Mouse (Mus musculus) monocyte, adult 5-6 weeks (primary cell): Measurements from ENCODE around the gene Amigo1. TPM values are rescaled to one million over a fixed set of nuclear protein-coding genes. Genes with fewer than 3 reads are reported as not detected.

Source experiments
- ATAC-seq: fragments of 153-309, 156-312 bp; replicated peaks from 2 replicates; pipeline ENCODE4 v1.8.0; 2017; ENCODE audit warnings: mild to moderate bottlenecking; ENCODE audit not compliant: low TSS enrichment, insufficient number of reproducible peaks, severe bottlenecking, poor library complexity, low FRiP score
- total RNA-seq: library from RNA; stranded (forward); fragments of 200-1000, 200-491, 200-594 nt; gene quantifications from 3 replicates; pipeline ENCODE4 v1.2.3, GENCODE M21; 2017

Gene Amigo1
- total RNA-seq = 3.7 to 6.2 TPM (median 4.2 TPM) in 3 replicates

DNA sequence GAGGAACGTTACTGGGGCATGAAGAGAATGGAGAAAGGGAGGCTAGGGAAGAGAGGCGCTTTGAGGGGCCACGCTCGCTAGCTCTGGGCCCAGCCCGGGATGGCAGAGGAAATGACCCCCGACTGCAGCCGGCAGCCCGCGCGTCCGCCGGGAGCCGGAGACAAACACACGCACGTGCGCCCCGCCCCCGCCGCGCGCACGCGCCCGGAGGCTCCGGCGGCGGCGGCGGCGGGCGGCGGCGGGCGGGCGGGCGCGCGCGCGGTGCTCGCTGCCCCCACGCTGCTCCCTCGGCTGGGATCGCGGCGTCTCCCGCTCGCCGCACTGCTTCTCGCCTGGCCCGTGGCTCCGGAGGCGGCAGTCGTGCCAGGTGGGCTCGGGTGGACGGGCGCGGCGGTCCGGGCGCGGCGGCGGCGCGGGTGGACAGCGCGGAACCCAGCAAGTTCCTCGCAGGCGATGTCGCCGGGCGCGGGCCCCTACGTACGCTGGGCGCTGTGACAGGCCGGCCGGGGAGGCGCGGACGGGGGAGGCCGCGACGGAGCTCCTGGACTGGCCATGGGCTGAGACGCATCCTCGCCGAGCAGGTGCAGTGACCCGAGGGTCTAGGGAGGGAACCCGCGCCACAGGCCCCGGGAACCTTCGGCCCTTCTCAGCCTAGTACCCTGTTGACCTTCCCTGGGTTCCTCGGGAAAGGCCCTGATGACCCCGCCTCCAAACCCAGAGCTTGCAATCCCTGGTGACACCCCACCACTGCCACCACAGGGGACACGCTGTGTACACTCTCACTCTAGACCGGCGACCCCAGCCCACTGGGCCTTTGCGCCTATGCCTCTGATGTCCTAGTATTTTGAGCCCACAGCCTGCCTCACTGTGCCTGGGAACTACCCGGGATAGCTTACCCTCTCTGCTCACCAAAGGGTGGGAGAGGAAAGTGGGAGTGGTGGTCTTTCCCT is at the start of gene Amigo1:
Amigo1 (plus strand) TSS at position 238 of the 950 bp plus-strand sequence.
- ATAC-seq = peak; percentile 23; the same call in 1 of the 2 replicates

DNA sequence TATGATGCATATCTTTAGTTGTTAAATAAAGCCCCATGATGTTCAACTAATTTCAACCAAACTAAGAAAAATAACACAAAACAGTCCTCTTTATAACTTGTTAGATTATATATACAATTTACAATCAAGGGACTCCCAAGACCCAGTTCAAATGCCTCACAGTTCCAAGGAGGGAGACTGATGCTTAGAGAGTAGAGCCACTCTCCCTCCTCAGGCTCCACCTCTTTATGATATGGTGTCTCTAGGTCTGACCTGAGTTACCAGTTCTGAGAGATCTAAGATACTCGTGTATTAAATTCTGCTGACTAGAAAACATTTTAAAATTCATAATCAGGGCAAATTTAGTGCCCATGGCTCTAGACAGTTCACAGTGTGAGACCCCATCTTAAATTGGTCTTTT is 47.0 kb upstream of the Amigo1 start:
- ATAC-seq = no peak

DNA sequence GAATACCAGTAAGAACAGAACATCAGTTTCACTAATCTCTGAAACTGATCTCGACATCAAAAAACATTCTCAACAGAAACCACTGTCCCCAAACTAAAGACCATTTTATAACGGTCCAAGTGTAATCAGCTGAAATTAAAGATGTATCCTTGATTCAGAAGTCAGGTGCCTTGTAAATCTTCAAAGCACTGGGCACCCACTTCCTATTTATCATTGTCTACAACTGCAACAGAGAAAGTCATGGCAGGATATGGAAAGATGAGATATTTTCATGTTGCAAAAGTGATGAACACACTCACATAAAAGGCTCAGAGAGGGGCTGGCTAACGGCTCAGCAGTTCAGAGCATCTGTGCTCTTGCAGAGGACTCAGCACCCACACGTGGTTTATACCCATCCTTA is 45.3 kb upstream of the Amigo1 start:
- no peak for ATAC-seq

DNA sequence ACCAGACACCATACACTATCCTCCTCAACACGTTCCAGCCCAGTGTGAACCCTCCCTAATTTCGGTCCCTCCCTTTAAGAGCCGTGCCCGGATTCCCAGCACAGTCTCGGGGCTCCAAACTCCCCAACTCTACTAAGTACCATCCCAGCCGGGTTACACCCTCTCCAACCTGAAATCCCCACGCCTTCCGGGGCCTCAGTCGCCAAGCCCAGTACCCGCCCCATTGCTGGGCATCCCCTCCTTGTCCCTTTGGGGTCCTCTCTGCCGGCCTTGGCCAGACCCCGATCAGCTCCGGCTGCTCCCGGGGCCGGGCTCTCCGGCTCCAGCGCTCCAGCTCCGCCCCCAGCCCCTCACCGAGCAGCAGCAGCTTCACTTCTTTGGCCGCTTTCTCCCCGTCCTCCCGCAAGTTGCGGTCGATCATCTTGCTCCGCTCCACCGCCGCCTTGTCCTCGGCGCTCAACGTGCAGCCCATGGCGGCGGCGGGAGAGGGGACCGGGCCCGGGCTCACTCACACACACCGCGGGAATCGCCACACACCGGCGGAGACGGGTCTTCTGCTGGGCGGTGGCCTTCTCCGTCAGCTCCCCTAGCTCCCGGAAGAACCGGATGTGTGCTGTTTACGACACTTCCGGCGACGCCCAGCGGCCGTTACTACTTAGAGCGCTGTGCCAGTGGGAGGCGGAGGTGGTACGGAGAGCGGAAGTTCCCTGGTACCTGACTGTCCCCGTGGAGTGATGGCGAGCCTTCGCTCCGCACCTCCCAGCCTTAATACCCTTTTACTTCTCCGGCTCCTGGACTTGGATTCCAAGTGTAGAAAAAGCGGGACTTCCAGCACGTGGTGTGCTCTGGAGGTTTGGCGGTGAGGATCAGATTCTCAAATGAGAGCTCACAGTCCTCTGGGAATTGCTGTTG is 40.3 kb upstream of the Amigo1 start, which contains the start of gene Gnai3:
Gnai3 (minus strand) TSS at position 613 of the 912 bp plus-strand sequence.
- ATAC-seq = peak; percentile 94

DNA sequence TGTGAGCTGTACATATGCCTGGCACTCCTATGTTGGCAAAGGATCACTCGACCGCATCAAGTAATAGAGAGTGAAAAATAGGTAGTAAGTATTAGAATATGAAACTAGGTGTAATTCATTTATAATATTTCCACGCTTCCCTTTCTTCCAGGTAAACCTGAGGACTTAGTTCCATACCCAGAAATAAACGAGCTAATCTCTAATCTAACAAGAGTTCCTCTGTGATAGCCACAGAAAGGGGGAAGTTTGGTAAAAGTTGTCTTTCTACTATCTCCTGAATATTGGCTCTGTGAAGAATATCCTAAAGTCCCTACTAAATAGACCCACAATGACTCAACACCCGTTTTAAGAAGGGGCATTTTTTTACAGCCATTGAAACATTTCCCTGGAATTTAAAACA is 39.5 kb upstream of the Amigo1 start:
- ATAC-seq = no peak

DNA sequence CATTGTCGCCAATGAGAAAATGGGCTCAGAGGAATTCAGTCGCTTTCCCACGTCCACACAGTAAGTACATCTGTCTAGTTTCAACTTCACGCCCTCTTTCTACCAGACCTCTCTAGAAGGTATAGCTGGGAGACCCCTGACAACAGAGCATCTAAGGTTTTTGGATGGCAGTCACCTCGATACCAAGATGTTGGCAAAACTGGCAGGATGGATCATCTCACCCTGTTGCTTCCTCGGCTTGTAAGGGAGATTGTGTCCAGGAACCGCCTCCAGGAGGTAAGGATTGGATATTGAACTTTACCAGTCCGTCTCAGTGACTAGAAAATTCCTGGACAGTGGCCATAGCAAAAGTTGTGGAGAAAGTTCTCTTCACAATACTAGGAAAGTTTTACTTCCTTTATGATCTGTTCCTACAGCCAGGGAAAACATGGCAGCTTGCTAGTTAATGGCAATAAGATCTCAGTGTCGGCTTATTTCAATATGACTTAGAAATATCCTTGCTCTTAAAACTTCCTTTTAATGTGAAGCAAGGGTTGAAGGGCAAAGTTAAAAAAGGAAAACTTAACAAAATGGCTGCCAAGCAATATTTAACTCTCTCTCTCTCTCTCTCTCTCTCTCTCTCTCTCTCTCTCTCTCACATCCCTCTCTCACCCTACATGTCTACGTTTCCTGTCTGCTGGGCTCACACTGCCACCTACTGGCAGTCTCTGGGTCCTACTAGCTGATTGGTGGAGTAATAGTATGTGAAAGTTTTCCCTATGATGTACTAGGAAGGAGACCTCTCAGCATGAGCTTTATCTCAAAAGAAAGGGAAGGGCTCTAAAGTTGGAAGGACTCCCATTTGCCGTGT is 38.5 kb upstream of the Amigo1 start:
- ATAC-seq = peak; percentile 79

DNA sequence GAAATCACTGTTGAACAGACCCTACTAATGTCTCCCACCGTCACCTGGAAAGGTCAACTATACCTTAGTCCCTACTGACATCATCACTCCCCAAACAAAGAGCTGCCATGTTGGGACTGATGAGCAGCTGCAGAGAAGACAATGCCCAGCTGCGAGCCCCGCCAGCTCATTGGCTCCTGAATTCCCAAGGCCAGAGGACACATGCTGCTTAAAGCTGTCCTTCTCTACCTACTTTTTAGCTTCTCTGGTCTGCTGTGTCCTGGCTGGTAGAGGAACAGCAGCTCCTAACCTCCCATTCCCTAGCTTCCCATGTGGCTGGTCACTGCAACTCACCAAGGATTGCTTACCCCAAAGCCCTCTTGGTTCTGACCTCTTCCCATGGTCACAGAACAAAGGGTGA is 33.8 kb upstream of the Amigo1 start:
- ATAC-seq = no peak

DNA sequence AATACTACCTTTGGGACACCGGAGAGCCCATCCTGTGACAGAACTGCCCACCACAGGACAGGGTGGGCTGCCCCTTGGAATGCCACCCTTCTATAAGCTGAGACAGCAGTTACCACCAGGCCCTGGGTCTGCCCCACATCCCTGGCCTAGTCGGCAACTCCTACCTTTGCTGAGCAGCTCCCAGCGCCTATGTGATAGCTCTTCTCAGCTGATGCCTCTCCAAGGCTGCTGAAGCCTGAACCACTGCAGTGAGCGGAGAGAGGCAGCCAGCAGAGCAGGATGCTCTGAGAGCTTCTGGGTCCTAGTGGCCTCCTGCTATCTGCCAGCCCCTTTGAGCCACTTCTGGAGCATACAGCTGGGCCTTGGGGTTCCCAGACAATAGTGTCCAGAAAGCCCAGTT is 31.5 kb upstream of the Amigo1 start, which contains the start of gene Gpr61:
Gpr61 (minus strand) TSS at position 227 of the 400 bp plus-strand sequence.
- ATAC-seq = no peak

DNA sequence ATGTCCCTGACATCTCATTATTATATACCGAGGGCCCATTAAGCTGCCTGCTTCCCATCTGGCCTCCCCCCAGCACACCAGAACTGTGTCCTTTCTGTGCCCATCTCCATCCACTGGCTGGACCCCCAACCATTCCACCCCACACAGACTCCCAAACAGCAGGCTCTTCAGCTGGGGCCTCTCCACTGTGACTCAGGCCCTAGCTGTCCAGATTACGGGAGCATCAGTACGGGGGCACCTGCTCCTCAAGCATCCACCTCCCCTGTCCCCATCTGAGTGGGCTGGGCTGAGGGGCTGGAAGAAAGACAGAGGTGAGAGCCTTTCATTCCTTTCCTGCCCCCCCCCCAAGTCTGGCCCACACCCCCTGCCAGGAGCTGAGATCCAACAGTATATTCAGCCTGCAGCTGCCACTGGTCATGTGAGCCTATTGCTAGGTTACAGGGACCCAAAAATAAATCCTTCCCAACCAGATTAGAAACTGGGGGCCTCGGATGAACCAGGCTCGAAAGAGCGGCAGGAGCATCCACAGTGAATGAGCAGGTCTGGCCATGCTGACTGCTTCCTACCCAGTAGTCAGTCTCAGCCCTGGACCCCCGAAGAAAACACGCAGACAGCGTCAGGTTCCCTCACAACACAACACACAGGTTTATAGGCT is 27.6 kb upstream of the Amigo1 start:
- no peak for ATAC-seq

DNA sequence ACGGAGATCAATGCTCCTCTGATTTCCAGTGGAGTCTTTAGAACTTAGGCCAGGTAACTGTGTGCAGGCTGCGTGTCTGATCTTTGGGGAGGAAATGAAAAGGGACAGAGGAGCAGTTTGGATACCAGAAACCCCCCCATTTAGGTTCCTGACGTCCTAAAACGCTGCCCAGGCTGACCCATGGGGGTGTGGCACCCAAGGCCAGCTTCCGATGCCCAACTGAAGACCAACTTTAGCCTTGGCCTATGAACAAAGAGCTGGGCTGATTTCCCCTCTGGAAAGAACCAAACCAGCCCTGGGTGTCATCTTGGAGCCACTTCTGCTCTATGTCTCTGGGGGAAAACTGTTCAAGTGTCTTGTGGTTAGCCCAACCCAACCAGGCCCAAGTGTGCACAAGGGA is 22.0 kb upstream of the Amigo1 start:
- no peak for ATAC-seq

DNA sequence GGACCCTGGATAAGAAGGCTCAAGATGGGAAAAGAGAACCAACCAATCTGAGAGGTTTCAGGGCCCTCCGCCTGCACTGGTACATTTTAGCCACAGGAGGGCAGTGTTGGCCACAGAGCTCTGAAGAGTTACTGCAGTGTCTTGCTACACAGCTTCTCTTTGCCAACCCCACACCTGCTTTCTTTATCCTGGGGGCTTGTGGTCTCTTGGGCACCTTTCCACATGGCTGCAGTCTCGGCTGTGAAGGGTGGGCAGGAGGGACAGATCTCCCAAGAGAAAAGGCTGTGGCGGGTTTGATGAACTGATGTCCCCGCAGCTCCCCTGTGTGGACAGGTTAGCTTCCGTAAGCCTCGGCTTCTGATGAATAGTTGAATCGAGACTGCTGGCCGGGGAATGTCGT is 21.3 kb upstream of the Amigo1 start:
- peak; percentile 85 for ATAC-seq

DNA sequence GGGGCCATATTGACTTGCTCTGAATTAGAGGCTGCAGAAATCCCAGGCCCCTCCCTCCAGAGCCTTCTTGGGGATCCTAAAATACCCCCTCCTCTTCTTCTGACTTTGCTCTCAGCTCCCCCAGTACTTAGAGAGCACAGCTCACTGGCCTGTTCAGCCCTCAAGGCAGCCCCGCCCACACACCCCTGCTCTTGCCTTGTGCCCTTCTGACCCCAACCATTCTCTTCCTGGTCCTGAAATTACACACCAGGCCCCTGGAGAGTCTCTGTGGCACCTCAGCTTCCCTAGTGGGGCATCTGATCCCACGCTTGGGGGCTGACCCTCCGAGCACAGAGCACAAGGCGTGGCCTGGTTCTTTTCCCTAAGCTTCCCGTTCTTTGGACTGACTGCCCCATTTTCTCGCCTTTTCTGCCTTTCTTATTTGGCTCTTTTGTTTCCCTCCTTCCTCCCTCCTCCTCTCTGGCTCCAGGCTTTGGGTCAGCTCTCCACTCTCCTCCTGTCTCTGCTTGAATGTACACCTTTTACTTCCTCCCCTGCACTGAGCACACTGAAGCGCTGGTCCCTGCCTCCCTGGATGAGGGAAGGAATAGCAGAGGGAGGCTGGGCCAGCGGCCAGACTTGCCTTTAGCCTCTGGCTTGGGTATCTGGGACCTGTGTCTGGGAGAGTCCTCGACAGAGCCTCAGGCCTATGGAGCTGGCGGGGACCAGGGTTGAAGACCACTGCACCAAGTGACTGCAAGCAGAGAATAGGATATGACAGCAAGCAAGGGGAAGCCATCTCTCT is 20.4 kb upstream of the Amigo1 start:
- ATAC-seq = no peak

DNA sequence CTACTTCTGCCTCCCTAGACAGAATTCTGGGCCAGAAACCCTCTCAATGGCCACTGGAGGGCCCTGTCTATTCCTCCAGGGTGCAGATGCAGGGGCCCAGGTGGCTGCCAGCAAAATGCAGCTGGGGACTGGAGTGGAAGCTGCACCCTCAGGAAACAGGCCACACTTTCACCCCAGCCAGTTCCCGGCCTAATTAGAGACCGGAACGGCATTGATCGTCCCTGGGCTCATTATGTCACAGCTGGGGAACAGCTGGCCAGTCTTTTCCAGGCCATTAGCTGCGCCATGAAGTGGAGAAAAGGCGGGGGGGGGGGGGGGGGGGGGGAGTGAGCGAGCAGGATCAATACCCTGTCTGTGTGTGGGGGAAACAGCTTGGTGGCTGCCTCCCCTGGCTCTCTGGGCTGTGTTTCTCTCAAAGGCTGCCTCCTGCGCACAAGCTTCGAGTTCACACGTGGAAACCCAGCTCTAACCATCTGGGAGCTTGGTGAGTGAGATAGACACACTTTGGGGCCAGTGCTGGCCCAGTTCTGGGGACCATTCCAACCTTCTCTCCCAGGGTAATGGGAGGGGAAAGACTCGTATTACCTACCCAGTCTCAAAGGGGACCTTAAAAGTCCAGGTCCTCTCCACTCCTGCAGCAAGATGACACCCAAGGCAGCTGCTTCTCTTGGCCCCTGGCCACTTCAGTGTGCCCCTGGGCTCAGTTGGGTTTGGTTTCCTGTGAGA is 19.5 kb upstream of the Amigo1 start:
- no peak for ATAC-seq

DNA sequence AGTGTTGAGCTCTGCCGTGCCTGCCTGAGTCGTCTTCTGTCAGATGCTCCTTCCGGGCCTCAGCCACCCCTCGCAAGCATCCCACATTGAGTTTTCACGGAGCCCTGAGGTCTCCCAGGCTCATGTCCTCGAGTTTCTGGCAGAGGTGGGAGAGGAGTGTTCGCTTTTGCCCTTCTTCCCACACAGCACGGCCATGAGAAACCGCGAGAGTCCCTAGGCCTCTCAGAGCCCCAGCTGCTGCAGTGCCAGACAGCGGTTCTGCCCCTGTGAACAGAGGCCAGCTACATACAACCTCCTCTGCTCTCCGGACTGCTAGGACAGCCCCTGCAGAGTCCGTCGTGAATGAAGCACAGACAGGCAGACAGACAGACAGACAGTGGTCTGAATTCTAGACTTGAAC is 18.6 kb upstream of the Amigo1 start:
- ATAC-seq = no peak

DNA sequence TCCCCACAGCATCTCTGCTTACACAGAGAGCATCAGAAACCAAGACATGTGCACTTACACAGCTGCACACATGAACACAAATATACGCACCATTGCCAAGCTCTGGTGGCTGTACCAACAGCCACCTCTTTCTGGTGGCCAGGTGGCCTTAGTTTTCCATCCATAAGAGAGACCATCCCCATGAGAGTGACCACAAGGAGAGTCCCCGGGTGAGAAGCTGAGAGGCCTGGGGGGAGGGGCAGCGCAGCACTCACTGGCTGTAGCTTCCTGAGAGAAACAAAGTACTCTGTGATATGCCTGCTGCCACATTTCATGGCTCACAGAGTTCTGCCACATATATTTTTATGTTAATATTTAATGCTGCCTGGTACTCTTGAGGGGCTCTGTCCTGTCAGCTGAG is 16.9 kb upstream of the Amigo1 start:
- no peak for ATAC-seq

DNA sequence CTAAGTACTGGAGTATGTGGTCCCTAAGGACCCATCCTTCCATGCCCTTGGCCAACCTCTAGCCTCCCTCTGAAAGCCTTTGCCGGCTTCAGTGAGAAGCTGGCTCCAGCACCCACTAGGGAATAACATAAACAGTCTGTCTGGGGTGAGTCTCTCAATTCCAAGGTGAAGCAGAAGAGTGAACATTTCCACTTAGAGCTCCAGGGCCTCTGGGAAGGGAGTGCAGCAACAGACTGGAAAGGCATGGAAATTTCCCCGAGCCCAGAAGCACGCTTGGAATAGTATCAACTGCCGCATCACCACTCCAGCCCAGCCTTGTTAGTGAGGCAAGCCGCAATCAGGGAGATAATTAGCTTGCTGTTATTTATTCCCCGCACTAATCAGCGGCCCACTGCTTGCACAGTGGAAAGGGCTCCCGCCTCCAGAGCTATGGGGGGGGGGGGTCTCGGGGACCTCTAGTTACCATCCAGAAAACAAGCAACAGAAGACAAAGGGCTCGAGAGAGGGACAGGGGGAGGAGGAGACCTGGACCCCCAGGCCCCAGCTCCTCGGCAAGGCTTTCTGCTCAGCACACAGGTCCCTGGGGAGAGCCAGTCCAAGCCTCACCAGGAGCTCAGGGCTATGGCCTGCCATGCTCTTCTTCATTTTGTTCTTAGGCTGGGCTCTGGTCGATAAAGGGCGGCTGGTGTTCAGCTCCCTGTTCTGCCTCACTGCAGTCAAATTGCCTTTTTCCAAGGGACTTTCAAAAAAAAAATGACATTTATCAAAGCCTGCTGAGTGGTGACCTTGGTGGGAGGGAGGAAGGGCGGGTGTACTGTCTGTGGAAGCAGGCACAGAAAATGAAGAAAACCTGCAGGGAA is 11.2 kb upstream of the Amigo1 start:
- no peak for ATAC-seq
